In the genomic region with DNA sequence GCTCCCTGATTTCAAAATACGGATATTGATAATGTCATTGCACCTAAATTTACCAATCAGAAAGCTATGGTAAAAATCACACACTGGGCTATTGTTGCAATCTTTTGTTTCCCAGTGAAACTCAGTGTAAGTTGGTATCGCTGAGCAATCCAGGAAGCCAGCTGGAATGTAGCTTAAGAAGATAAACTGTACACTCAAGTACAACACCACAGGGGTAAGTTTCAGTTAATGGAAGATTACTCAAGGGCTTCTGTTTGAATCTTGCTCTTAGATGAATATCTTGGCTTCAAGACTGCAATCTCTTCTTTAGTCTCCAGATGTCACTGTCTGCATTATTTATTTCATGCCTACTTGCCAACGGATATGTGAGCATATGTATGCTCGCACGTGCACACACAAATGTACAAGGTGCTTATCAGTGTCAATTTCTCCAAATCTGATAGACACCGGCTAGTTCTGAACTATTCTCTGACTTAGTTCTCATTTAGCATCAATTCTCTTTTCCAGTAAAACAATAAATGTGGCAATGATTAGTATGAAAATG, we compare ENCODE assay signal across 8 mouse cellular contexts.
A peak's percentile ranks its signal among the peaks of the same experiment; 100 is the strongest.
DNase-seq lines count a peak whose midpoint lies in the region; ATAC-seq and TF ChIP-seq lines count a peak whose summit lies in the region.

No protein-coding gene starts in this region.

- H3K4me1 ChIP-seq in ES-E14 (ENCODE audit: control insufficient read depth in 2 of 2, insufficient read depth in 2 of 2, low read length in 2 of 2, poor library complexity in 1 of 2): no peaks in the 10 kb centered on the region
- 0 out of 2 replicates have a peak, but pooled peaks cover 3% of the 10 kb centered on the region for H3K4me1 ChIP-seq in hindbrain, embryonic 13.5 days (replicated peaks)

- H3K4me3 ChIP-seq in ES-E14 (ENCODE audit: insufficient read depth in 1 of 2, low read depth in 1 of 2, low read length in 2 of 2, poor library complexity in 1 of 2, severe bottlenecking in 1 of 2): no peak overlapping the region
- no peak overlapping the region for H3K4me3 ChIP-seq in hindbrain, embryonic 13.5 days

- H3K27ac ChIP-seq in ES-E14 (ENCODE audit: insufficient read depth, low read depth, low read length, poor library complexity, severe bottlenecking): no peak overlapping the region
- H3K27ac ChIP-seq in hindbrain, embryonic 13.5 days: no peak overlapping the region

- no peaks in the 10 kb centered on the region for H3K9me3 ChIP-seq in ES-E14 (ENCODE audit: control insufficient read depth, insufficient read depth, low read depth, low read length)
- no peaks in the 10 kb centered on the region for H3K9me3 ChIP-seq in hindbrain, embryonic 13.5 days

- H3K9ac ChIP-seq in ES-E14 (ENCODE audit: insufficient read depth, low read depth, low read length, poor library complexity, severe bottlenecking): no peak overlapping the region
- H3K9ac ChIP-seq in hindbrain, embryonic 13.5 days: no peak overlapping the region

- H3K27me3 ChIP-seq in hindbrain, embryonic 13.5 days: no peaks in the 10 kb centered on the region

- H3K4me2 ChIP-seq in hindbrain, embryonic 13.5 days: no peak overlapping the region

- DNase-seq in layer of hippocampus, adult 9-11 months: peak; percentile 20
- DNase-seq in layer of hippocampus, postnatal 36 days: no peak
- DNase-seq in ES-E14 (ENCODE audit: low read depth, low spot score): no peak
- DNase-seq in brain, adult 2 months (ENCODE audit: low read depth, low spot score): peak; percentile 74
- DNase-seq in retina, postnatal 7 days (ENCODE audit: low read depth, low spot score): peak; percentile 25
- no peak for DNase-seq in spleen, postnatal 4 days (ENCODE audit: low spot score in 2 of 2)
- DNase-seq in urinary bladder, postnatal 10 days (ENCODE audit: low spot score): no peak

- peak; percentile 77 for ATAC-seq in hindbrain, embryonic 13.5 days (ENCODE audit: low FRiP score)

- no peaks in the 10 kb centered on the region for H3K36me3 ChIP-seq in ES-E14 (ENCODE audit: control insufficient read depth, insufficient read depth, low read length, poor library complexity, severe bottlenecking)
- H3K36me3 ChIP-seq in hindbrain, embryonic 13.5 days: no peaks in the 10 kb centered on the region

- in situ Hi-C loops in ES-E14 (cut with MboI; ENCODE audit: low sequenced_read_pairs in 2 of 2, unreplicated experiment in 2 of 2): no loop called here

- WGBS in hindbrain, embryonic 13.5 days: 46% methylated on average over 6 of the region's 6 CpGs

TF ChIP-seq in ES-E14, 5 proteins besides CTCF, POLR2A, EP300 and RAD21:
- TF ChIP-seq ZNF384 (IDR thresholded peaks at IDR 0.05; ENCODE audit: low read depth, low read length) (no peak), ZC3H11A (IDR thresholded peaks at IDR 0.05; ENCODE audit: borderline replicate concordance, low read depth, low read length) (peak; percentile 24; the same call in 1 of the 2 replicates), CHD2 (IDR thresholded peaks at IDR 0.05; ENCODE audit: low read depth, low read length) (no peak), MAFK (IDR thresholded peaks at IDR 0.05; ENCODE audit: insufficient read depth, low read depth, low read length) (no peak), HCFC1 (IDR thresholded peaks at IDR 0.05; ENCODE audit: borderline replicate concordance, insufficient read depth, low read length) (no peak)
TF ChIP-seq in ES-E14: peak in this region for 1.

Comparison
In these comparisons a context has a peak if more than half of its experiments do, and no peak if none do; other contexts are left out.
1. DNase-seq: peak in layer of hippocampus, adult 9-11 months (single experiment), brain, adult 2 months (single experiment) and retina, postnatal 7 days (single experiment); none in layer of hippocampus, postnatal 36 days (0 of 2), ES-E14 (single experiment), spleen, postnatal 4 days (0 of 2) and urinary bladder, postnatal 10 days (single experiment).